Mouse (Mus musculus): ENCODE measurements around the gene Syt5. TPM values are rescaled to one million over a fixed set of nuclear protein-coding genes. Genes with fewer than 3 reads are reported as not detected.

Syt5 gene
- polyA plus RNA-seq, 1 experiment from 2014 or later = 4.7 TPM

DNA sequence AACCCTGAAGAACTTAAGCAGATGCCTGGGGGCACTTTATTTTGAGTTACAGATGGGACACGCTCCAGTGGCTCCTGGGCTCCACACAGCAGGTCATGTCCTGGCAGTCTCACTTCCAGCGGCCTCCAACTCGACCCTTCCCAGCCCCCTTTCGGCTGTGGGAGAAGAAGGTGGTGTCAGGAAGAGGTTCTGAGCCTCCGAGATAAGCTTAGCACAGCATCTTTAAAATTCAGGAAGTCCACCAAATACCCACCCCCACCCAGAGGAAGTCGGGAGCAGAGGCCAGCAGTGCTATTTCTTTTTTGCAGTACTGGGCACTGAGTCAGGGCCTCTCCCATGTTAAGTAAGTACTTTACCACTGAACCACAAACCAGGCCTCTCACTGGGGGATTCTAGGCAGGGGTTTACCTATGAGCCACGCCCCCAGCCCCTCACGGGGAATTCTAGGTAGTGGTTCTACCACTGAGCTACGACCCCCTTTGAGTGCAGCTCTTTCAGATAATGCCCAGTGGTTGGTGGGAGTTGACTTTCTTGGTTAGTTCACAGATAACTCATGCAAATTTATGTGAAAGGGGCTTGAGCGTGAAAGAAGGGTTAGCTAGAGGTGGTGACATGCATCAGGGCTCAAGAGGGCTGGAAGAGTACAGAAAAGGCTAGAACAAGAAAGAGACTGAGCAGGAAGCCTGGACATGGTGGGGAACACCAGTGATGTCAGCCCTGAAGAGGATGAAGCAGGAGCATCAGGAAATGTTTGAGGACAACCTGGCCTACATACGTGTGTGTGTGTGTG, 42.5 kb downstream of the Syt5 start:
- Histone ChIP-seq H3K27ac (no peak overlapping the region), H3K4me1 (peaks cover 15% of the 10 kb centered on the region), H3K4me3 (no peak overlapping the region), H3K4me2 (no peak overlapping the region), H3K36me3 (no peaks in the 10 kb centered on the region), H3K9me3 (no peaks in the 10 kb centered on the region), H3K27me3 (no peaks in the 10 kb centered on the region), H3K9ac (no peak overlapping the region)
- no peak for ATAC-seq (ENCODE audit: insufficient number of reproducible peaks, low FRiP score, low TSS enrichment, low read depth)
- 64% methylated on average over 11 of the region's 11 CpGs for WGBS

DNA sequence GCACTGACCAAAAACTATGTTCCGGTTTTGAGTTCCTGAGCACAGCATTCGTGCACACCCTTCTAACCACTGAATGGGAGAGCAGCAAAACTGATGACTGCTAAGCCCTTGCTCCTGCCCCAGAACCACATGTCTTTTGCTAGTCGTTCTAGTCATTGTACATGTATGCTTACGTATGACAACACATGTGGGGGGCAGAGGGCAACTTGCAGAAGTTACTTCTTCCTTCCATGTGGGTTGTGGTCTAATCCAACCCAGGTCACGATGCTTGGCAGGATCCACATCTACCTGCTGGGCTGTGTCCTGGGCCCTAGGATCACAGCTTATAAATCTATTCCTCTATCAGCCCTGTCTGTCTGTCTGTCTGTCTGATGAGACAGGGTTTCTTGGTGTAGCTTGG, 43.5 kb downstream of the Syt5 start:
- Histone ChIP-seq H3K27ac (no peak overlapping the region), H3K27me3 (no peaks in the 10 kb centered on the region), H3K9ac (no peak overlapping the region), H3K4me2 (no peak overlapping the region), H3K4me1 (peaks cover 20% of the 10 kb centered on the region), H3K4me3 (no peak overlapping the region), H3K36me3 (0 out of 2 replicates have a peak, but pooled peaks cover 2% of the 10 kb centered on the region), H3K9me3 (no peaks in the 10 kb centered on the region)
- ATAC-seq (ENCODE audit: insufficient number of reproducible peaks, low FRiP score, low TSS enrichment, low read depth) = no peak
- WGBS = 84% methylated on average over 5 of the region's 5 CpGs

DNA sequence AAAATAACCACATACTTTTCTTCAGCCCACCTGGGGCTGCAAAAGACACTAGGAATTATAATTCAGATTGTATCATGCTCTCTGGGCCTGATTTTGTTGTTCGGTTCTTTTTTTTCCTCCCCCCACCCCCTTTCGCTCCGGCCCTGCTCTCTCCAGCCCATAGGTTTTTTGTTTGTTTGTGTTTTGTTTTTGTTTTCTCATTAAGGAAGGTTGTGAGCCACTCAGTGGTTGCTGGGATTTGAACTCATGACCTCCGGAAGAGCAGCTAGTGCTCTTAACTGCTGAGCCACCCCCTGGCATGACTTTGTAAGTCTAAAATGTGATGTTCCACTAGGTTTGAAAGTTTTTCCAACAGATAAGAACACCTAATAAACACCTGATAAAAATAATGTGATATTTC, 44.2 kb downstream of the Syt5 start:
- 0 out of 2 replicates have a peak, but pooled peaks cover 2% of the 10 kb centered on the region for H3K36me3 ChIP-seq
- H3K27me3 ChIP-seq = no peaks in the 10 kb centered on the region
- no peaks in the 10 kb centered on the region for H3K9me3 ChIP-seq
- H3K4me1 ChIP-seq = peaks cover 27% of the 10 kb centered on the region
- peak overlapping the region; percentile 50; the same call in 1 of the 2 replicates for H3K27ac ChIP-seq
- no peak overlapping the region for H3K4me3 ChIP-seq
- H3K4me2 ChIP-seq = no peak overlapping the region
- ATAC-seq (ENCODE audit: insufficient number of reproducible peaks, low FRiP score, low TSS enrichment, low read depth) = no peak
- 80% methylated on average over 4 of the region's 4 CpGs for WGBS
- H3K9ac ChIP-seq = no peak overlapping the region

DNA sequence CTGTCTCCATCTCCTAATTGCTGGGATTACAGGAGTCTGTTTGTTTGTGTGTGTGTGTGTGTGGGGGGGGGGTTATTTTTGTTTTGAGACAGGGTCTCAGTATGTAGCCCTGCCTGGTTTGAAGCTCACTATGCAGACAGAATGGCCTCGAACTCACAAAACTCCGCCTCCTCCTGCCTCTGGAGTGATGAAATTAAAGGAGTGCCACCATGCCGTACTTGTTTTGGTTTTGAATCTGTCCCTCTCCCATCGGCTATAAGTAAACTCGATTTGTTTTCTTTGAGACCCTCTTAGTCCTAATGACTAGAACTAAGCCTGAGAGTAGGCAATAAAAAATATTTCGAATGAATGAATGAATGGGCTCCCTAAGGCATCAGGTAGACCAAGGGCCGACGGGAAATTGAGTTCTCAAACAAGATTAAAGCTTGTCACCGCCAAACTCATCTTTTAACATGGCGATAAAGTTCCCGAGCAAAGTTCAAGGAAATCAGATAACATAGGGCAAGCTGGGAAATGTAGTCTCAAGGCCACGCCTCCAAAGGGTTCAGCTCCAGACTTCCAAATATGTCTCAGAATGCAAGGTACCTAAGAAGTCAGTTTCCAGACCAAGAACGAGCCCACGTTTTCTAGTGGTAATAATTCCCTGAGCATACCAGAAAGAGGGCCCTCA, 44.8 kb downstream of the Syt5 start:
- H3K4me1 ChIP-seq = peaks cover 29% of the 10 kb centered on the region
- H3K4me2 ChIP-seq = peak overlapping the region; percentile 67
- WGBS = 9% methylated on average over 14 of the region's 14 CpGs
- H3K36me3 ChIP-seq = 0 out of 2 replicates have a peak, but pooled peaks cover 2% of the 10 kb centered on the region
- no peak overlapping the region for H3K9ac ChIP-seq
- no peaks in the 10 kb centered on the region for H3K27me3 ChIP-seq
- H3K27ac ChIP-seq = peak overlapping the region; percentile 50
- peak overlapping the region; percentile 88 for H3K4me3 ChIP-seq
- H3K9me3 ChIP-seq = no peaks in the 10 kb centered on the region
- no peak for ATAC-seq (ENCODE audit: insufficient number of reproducible peaks, low FRiP score, low TSS enrichment, low read depth)

DNA sequence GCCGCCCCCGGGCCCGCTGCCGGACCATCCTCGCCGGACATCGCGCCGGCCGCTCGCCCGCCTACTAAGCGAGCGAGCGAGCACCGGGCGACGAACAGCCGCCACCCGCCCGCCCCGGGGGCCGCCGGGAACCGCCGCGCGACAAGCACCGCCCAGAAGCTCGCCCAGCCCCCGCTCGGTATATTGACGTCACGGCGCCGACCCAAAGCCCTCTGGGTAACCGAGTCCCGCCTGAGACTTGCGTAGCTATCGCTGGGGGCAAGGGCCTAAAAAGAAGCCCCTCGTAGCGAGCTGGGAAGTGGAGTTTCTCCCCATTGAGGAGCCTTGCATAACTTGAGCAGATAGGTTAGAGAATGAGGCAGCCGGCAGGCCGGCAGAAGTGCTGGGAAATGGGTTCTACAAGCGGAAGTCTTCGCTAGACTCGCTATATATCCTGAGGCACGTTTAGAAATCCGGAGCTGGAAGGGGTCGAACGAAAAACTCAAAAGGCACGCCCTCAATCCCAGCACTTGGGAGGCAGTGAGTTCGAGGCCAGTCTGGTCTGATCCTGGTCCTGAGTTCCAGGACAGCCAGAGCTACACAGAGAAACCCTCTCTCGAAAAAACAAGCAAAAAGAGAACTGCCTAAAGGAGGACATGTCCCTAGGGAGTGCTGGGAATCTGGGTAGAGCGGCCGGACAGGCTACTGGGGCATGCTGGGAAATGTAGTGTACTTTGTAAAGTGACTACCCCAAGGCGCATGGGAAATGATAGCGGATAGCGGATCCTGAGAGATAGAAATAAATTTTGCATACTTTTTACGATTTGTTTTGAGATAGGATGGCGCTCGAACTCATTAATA, 45.6 kb downstream of the Syt5 start, which contains the start of gene Ppp1r12c:
TSS of gene Ppp1r12c (minus strand) at position 123 of the 840 bp plus-strand sequence.
- Histone ChIP-seq H3K4me2 (peak within 1 kb of the TSS; percentile 67), H3K36me3 (peaks cover 8% of the 10 kb centered on the region; the same call in 1 of the 2 replicates), H3K4me1 (peaks cover 29% of the 10 kb centered on the region), H3K27me3 (no peaks in the 10 kb centered on the region), H3K9me3 (no peaks in the 10 kb centered on the region), H3K27ac (peak within 1 kb of the TSS; percentile 88), H3K9ac (peak within 1 kb of the TSS; percentile 86), H3K4me3 (peak within 1 kb of the TSS; percentile 88)
- under 1% methylated on average over 61 of the region's 62 CpGs for WGBS
- ATAC-seq (ENCODE audit: insufficient number of reproducible peaks, low FRiP score, low TSS enrichment, low read depth) = peak; percentile 88

DNA sequence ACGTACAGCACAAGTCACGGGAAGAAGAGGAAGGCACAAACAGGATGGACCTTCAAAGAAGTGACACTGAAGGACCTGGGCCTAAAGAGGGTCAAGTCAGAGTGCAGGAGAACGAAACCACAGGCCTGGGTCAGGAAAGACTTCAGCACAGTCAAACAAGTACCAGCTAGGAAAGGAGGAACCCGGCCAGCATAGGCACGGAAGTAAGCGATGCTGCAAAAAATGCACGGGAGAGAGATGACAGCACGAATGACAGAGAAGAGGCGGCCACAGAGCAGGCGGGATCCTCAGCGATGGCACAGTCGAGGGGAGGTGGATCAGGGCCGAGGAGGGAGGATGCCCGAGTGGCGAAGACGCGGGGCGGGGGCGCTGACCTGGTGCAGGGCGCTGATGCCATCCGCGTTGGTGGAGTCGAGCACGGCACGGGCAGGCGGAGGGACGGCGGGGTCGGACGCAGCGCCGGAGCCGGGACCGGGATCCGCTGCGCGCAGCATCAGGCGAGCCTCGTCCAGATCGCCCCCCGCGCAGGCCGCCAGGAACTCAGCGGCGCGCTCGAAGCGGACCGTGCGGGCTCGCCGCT, 46.4 kb downstream of the Syt5 start:
- Histone ChIP-seq H3K4me2 (peak overlapping the region; percentile 67), H3K36me3 (peaks cover 16% of the 10 kb centered on the region; the same call in 1 of the 2 replicates), H3K4me3 (peak overlapping the region; percentile 88), H3K27ac (peak overlapping the region; percentile 88), H3K9me3 (no peaks in the 10 kb centered on the region), H3K4me1 (peaks cover 29% of the 10 kb centered on the region), H3K9ac (peak overlapping the region; percentile 86), H3K27me3 (no peaks in the 10 kb centered on the region)
- under 1% methylated on average over 51 of the region's 52 CpGs for WGBS
- 0 out of 2 replicates have a peak, but pooled peaks have one; percentile 12 for ATAC-seq (ENCODE audit: insufficient number of reproducible peaks, low FRiP score, low TSS enrichment, low read depth)

DNA sequence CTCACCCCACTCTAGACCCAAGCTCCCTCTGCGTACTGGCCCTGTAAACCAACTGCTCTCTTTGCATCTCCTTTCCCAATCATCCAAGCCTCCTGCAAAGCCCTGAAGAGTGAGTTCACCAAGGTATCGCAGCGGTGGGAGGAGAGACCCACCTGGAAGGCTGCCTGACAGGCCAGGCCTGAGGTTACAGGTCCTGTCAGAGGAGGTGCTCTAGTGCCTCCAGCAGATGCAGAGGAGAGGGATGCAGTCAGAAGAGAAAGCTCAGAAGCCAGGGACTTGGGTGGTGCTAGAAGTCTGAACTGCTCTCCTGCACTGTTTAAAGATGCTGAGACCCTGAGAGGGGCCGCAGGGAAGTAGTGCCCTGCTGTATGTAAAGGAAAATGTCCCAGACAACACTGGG, 48.3 kb downstream of the Syt5 start:
- H3K27ac ChIP-seq = peak overlapping the region; percentile 48
- no peaks in the 10 kb centered on the region for H3K9me3 ChIP-seq
- peaks cover 28% of the 10 kb centered on the region for H3K36me3 ChIP-seq
- H3K4me1 ChIP-seq = peaks cover 29% of the 10 kb centered on the region
- 86% methylated on average over 4 of the region's 4 CpGs for WGBS
- H3K27me3 ChIP-seq = no peaks in the 10 kb centered on the region
- peak overlapping the region; percentile 5; the same call in 1 of the 2 replicates for H3K4me3 ChIP-seq
- ATAC-seq (ENCODE audit: insufficient number of reproducible peaks, low FRiP score, low TSS enrichment, low read depth) = no peak
- peak overlapping the region; percentile 67; the same call in 1 of the 2 replicates for H3K4me2 ChIP-seq
- 0 out of 2 replicates have a peak overlapping the region, but pooled peaks have one; percentile 10 for H3K9ac ChIP-seq

DNA sequence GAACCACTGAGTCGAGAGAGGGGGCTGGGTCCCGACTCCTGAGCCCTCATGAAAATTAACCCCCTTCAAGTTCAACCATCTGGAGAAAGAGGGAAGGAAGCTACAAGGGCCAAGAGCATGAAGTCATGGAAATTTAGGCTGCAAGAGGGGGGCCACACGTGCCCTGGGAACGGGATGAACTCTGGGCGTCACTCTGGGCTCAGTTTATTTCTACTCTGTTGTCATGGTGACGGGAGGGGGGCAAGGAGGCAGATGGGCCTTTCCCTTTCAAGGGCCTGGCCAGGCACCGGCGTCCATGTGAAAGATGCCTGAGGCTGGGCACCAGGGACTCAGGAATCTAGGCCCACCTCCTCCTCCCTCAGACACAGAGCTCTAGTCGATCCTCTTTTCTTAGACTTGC, 49.1 kb downstream of the Syt5 start:
- Histone ChIP-seq H3K4me1 (peaks cover 29% of the 10 kb centered on the region), H3K27me3 (no peaks in the 10 kb centered on the region), H3K4me3 (no peak overlapping the region), H3K9me3 (no peaks in the 10 kb centered on the region), H3K9ac (no peak overlapping the region), H3K4me2 (peak overlapping the region; percentile 17), H3K36me3 (peaks cover 29% of the 10 kb centered on the region), H3K27ac (peak overlapping the region; percentile 48; the same call in 1 of the 2 replicates)
- 14% methylated on average over 9 of the region's 9 CpGs for WGBS
- ATAC-seq (ENCODE audit: insufficient number of reproducible peaks, low FRiP score, low TSS enrichment, low read depth) = peak; percentile 61

DNA sequence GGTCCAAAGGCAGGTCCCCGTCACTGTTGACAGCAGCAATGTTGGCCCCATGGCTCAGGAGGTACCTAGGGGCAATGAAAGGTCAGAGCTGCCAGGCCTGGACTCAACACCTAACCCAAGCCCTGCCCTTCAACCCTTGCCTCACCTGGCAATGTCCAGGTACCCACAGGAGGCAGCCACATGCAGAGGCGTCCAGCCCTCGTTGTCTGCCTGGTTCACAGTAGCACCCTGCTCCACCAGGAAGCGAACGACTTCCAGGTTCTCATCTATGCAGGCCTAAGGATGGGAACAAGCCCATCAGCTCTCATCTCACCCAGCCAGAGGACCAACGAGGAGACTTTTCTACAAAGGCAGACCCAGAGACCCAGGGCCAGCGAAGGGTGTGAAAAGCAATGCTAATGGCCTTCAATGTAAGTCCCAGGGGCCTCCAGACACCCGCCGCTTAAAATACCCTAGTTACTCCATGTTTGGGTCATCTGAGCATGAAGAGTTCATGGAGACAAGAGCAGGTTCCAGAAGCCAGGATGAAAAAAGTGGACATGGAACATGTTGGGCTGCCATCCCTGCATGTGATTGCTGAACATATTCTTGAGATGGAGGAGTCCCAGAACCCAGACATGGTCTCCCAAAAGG, 50.0 kb downstream of the Syt5 start:
- Histone ChIP-seq H3K9me3 (no peaks in the 10 kb centered on the region), H3K27ac (no peak overlapping the region), H3K4me2 (no peak overlapping the region), H3K4me1 (peaks cover 37% of the 10 kb centered on the region), H3K9ac (no peak overlapping the region), H3K4me3 (no peak overlapping the region), H3K36me3 (peaks cover 36% of the 10 kb centered on the region), H3K27me3 (no peaks in the 10 kb centered on the region)
- ATAC-seq (ENCODE audit: insufficient number of reproducible peaks, low FRiP score, low TSS enrichment, low read depth) = no peak
- 89% methylated on average over 9 of the region's 9 CpGs for WGBS

DNA sequence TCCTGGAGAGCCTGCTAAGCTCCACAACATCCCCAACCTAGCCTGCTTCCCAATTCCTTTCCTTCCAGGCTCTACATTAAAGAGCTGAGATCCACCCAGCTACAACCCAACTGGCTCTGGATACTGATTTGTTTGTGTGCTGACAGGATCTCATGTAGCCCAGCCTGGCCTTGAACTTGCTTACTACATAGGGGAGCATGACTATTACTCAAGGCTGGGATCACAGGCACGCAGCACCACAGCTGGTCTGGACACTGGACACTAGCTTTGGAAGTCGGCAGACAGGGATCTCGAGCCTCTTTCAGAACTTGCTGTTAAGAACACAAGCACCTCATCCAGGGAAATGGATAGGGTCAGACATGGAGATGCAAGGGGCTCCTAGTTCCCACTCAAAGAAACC, 50.9 kb downstream of the Syt5 start:
- no peak for ATAC-seq (ENCODE audit: insufficient number of reproducible peaks, low FRiP score, low TSS enrichment, low read depth)
- Histone ChIP-seq H3K9me3 (no peaks in the 10 kb centered on the region), H3K9ac (no peak overlapping the region), H3K36me3 (peaks cover 36% of the 10 kb centered on the region), H3K4me1 (peaks cover 39% of the 10 kb centered on the region), H3K4me2 (no peak overlapping the region), H3K4me3 (no peak overlapping the region), H3K27me3 (no peaks in the 10 kb centered on the region), H3K27ac (no peak overlapping the region)
- WGBS = 95% methylated on average over 3 of the region's 3 CpGs

DNA sequence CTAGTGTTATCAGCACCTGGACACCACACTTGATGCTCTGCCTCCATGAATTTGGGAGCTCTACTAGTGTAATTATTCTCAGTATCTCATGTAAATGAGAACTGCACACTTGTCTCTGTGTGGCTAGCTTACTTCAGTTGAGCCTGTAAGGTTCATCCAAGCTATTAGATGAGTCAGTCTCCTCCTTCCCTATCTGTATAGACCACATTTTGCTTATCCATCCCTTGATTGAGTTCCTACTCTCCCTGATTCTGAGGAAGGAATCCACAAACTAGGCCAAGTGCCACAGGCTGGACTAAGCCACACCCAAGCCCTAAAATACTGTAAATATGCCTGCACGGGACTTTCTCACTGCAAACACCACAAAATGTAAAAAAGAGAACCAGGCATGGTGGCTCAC, 53.4 kb downstream of the Syt5 start:
- H3K4me3 ChIP-seq = no peak overlapping the region
- H3K36me3 ChIP-seq = peaks cover 49% of the 10 kb centered on the region
- peaks cover 25% of the 10 kb centered on the region for H3K4me1 ChIP-seq
- H3K4me2 ChIP-seq = no peak overlapping the region
- no peak overlapping the region for H3K9ac ChIP-seq
- no peak for ATAC-seq (ENCODE audit: insufficient number of reproducible peaks, low FRiP score, low TSS enrichment, low read depth)
- H3K27me3 ChIP-seq = no peaks in the 10 kb centered on the region
- no peak overlapping the region for H3K27ac ChIP-seq
- no peaks in the 10 kb centered on the region for H3K9me3 ChIP-seq
- WGBS = 73% methylated on average over 1 of the region's 1 CpGs

Measured in limb, embryonic 15.5 days (tissue).